Mouse (Mus musculus) frontal cortex, postnatal 14 days (tissue): ENCODE measurements around the gene Gpat3.

Experiments used
- DNase-seq, 2 experiments: peaks; one replicate each; pipeline ENCODE4 v3.0.0; 2022; ENCODE audit warnings: low spot score in 2 of 2

Gpat3 gene

DNA sequence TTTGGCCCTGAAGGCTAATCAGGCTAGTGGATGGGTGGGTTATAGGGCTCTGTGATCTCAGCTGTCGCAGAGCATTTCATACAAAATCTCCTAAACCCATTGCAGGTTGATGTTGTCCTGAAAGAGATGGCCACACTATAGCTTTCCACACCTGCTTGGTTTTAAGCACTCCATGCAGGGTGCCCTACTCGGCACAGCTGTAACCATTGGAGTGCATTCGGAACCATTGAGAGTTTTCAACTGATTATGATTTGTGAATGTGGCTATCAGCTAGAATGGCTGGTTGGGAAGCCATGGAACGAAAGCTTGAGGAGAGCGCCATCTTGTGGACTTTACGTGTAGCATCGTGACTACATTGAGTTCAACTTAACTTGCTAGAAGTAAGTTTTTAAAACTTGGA is 69.5 kb downstream of the Gpat3 start:
- DNase-seq, result peak; percentile 18 to 52

DNA sequence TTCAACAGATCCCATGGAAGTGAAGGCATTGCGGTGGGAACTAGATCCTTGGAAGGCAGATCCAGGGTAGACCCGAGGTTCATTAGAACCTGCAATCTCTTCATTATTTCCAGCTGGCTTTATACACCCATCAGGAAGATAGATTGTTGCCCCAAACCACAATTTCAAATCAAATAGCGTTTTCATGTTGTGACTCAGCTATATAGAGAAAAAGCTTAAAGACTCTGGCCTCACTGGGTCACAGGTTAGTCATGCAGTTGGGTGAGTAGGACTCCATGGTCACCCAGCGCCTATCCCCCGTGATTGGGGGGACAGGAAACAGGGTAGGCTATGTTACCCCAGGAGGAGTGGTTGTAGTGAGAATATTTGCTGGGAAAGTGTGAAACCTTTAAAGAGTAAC is 69.9 kb downstream of the Gpat3 start:
- no peak for DNase-seq

DNA sequence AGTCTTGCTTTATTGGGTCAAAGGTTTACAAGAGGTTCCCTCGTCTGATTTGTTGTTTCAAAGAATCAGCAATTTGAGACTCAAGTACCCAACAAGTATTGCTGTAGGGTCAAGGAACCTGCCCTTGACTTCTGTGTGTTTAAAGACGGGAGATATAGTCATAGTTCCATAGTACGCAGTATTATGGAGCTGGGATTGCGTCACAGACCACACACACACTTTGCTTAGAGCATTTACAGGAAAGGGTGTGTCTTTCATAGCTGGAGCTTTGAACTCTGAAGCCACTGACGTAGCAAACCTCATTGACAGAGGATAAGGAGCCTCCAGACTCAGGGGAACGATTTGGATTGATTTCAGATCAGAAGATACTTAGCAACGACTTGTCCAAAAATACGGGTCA is 70.9 kb downstream of the Gpat3 start:
- no peak for DNase-seq

DNA sequence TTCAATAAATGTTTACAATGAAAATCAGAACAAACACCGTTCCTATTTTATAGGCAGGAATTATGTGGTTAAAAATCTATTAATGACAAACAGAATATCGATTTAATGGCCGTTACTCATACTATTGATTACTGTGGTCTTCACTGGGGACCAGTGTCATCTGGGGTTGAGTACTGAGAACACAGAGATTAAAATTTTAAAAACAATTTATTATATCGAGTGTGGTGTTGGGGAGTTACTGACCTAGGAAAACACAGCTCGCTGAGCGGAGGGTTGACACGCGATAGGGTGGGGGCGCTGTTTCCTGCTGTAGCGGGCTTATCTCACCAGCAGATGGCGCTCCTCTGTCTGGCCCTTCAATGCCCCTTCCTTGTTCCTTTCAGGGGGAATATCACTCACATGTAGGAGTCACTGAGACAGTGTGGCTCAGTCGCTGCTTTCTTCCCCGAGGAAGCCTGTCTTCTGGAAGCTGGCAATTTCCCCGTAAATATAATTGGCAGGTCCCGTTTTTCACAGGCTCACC is 71.8 kb downstream of the Gpat3 start:
- peak in 1 of 2 experiments; percentile 53 for DNase-seq

DNA sequence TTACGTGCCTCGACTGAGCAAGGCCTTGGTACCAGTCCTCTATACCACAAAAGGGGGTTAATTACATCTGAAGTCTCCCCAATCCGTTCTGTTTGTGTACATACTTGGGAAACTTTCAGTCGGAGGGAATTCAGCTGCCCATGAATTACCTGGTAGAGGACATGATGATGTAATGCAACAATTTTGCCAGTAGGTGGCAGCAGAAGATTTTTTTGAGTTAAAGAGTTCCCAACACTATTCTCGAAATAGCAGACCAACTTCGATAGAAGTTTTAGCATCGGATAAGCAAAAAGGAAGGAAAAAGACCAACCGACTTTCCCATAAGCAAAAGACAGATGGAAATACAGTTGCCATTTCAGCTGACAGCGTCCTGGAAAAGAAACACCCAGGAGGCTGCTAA is 73.6 kb downstream of the Gpat3 start:
- peak in 1 of 2 experiments; percentile 41 for DNase-seq

DNA sequence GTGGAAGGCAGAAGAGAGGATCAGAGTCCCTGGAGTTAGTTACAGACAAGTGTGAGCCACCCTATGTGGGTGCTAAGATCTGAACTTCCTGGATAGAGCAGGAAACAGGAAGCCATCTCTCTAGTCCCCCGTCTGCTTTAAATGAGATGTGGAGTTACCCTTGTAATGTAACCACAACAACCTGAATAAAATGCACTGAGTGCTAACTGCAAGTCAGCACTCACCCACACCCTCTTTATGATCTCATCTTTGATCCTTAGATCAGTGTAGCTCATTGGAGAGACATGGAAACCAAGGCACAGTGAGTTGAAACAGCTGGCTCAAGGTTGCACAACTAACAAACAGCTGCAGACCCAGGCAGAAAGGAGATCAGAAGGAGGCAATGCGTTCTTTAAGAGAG is 84.2 kb downstream of the Gpat3 start:
- DNase-seq, result no peak

DNA sequence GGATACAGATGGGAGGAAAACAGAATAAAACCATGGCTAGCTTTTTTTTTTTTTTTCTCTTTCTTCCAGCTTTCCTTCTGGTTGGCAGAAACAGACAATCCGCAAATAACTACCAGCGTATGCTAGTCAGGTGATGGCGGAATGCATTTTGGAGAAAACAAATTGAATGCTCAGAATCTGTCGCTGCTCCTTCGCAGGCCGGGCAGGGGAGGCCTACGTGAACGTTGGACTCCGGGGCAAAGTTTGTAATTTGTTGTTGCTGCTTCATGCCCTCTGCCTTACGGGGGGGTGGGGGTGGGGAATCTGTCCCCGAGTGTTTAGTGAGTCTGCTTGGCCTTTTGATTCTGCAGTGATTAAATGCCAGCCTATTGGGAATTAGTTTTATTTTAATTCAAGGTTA is 98.2 kb downstream of the Gpat3 start:
- no peak for DNase-seq

DNA sequence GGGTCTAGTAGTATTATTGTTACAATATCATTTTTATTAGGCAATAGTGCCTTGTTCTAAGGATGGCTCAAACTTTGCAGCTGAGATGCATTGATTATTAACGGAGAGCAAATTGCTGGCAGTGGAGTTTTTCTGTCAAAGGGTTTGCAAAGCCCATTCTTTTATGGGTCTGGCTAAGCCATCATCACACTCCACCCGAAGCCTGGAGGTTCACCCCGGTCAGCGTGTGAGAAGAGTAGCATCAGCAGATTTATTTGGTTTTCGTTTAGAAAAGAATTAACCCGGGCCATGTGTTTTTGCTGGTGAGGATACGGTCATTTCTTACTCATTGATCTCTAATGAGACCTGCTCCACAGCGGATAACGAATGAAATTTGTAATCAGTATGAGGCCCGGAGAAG is 99.8 kb downstream of the Gpat3 start:
- no peak for DNase-seq
